Mouse (Mus musculus): ENCODE measurements around the gene Cavin1.

- TF ChIP-seq POLR2A (IDR thresholded peaks at IDR 0.05; ENCODE audit: insufficient read length, low read depth) (no peak), USF1 (IDR thresholded peaks at IDR 0.05; ENCODE audit: low read depth) (no peak), MAX (IDR thresholded peaks at IDR 0.05; ENCODE audit: low read depth) (no peak)
Observed at GRCm38 (mm10) chr11:100914415-100914814, 56.3 kb downstream of the Cavin1 start.

All from myocyte (in vitro differentiated cells).